Mouse (Mus musculus) layer of hippocampus, postnatal 10 days (tissue): ENCODE measurements around the gene Nt5c2. TPM values are rescaled to one million over a fixed set of nuclear protein-coding genes. Genes with fewer than 3 reads are reported as not detected.
A peak's percentile ranks its signal among the peaks of the same experiment; 100 is the strongest.
"Not testable (repeated sequence)": the region's sequence is repeated elsewhere in the genome, so short reads cannot be mapped to it uniquely, and the experiment has no call there.

ENCODE experiments used
- DNase-seq, 2 experiments: peaks; one replicate each; pipeline ENCODE4 v3.0.0; 2021; ENCODE audit warnings: low spot score in 2 of 2
- total RNA-seq, 2 experiments: library from RNA; stranded (reverse); gene quantifications; 2 replicates each; pipeline ENCODE4 v1.2.3; 2021

Nt5c2 gene
- total RNA-seq, 2 experiments from 2014 or later, result 65.6 to 78.1 TPM

- no peak for DNase-seq
Observed at GRCm38 (mm10) chr19:47017831-47018230, 2.9 kb upstream of the Nt5c2 start.

GRCm38 (mm10) chr19:47016487-47016886 lies 1.5 kb upstream of the Nt5c2 start:
- peak; percentile 69 to 72 for DNase-seq

GRCm38 (mm10) chr19:47015965-47016364 lies 1.0 kb upstream of the Nt5c2 start:
- no peak for DNase-seq

GRCm38 (mm10) chr19:47015396-47015795 lies 443 bp upstream of the Nt5c2 start:
- DNase-seq, result no peak

- no peak for DNase-seq
Observed at GRCm38 (mm10) chr19:47014159-47014446, 850 bp downstream of the Nt5c2 start.

- DNase-seq, result no peak
Observed at GRCm38 (mm10) chr19:47013340-47014158, 1.4 kb downstream of the Nt5c2 start.

GRCm38 (mm10) chr19:47012521-47013130 lies 2.3 kb downstream of the Nt5c2 start:
- DNase-seq, result no peak

GRCm38 (mm10) chr19:47009943-47010342 lies 5.0 kb downstream of the Nt5c2 start:
- no peak for DNase-seq

- no peak for DNase-seq
Observed at GRCm38 (mm10) chr19:47009420-47009819, 5.5 kb downstream of the Nt5c2 start.

GRCm38 (mm10) chr19:47006321-47006720 lies 8.6 kb downstream of the Nt5c2 start:
- DNase-seq, result peak; percentile 53

GRCm38 (mm10) chr19:47005873-47006272 lies 9.1 kb downstream of the Nt5c2 start:
- DNase-seq, result no peak

GRCm38 (mm10) chr19:47003742-47004511 lies 11.0 kb downstream of the Nt5c2 start:
- no peak for DNase-seq

- not testable (repeated sequence) for DNase-seq
Observed at GRCm38 (mm10) chr19:47000357-47000756, 14.6 kb downstream of the Nt5c2 start.

- DNase-seq, result no peak
Observed at GRCm38 (mm10) chr19:46999753-47000152, 15.2 kb downstream of the Nt5c2 start.

GRCm38 (mm10) chr19:46998953-46999352 lies 16.0 kb downstream of the Nt5c2 start:
- no peak for DNase-seq

- DNase-seq, result no peak
Observed at GRCm38 (mm10) chr19:46998168-46998870, 16.6 kb downstream of the Nt5c2 start.

GRCm38 (mm10) chr19:46996095-46996494 lies 18.9 kb downstream of the Nt5c2 start:
- no peak for DNase-seq

GRCm38 (mm10) chr19:46992329-46992728 lies 22.6 kb downstream of the Nt5c2 start:
- not testable (repeated sequence) for DNase-seq

GRCm38 (mm10) chr19:46991145-46991544 lies 23.8 kb downstream of the Nt5c2 start:
- DNase-seq, result peak; percentile 91

GRCm38 (mm10) chr19:46990625-46991024 lies 24.3 kb downstream of the Nt5c2 start:
- not testable (repeated sequence) for DNase-seq

GRCm38 (mm10) chr19:46990153-46990518 lies 24.8 kb downstream of the Nt5c2 start:
- DNase-seq, result no peak
